Mouse (Mus musculus) liver, embryonic 16.5 days (tissue): ENCODE data around the gene Ccl24. TPM values are rescaled to one million over a fixed set of nuclear protein-coding genes. Genes with fewer than 3 reads are reported as not detected.

Source experiments
- ATAC-seq: fragments of 200-750 bp; cut with Nextera tagmentation; 2 replicates; pipeline ENCODE4 v1.8.0; 2017; ENCODE audit warnings: low read depth, mild to moderate bottlenecking, moderate number of reproducible peaks, moderate library complexity
- H3K27ac ChIP-seq: fragments of 300-500 bp; sonication (generic); 2 replicates; pipeline ENCODE4 v1.5.1; 2014; ENCODE audit warnings: mild to moderate bottlenecking, low read length
- H3K27me3 ChIP-seq: fragments of 300-500 bp; sonication (generic); 2 replicates; pipeline ENCODE4 v1.6.1; 2014; ENCODE audit warnings: low read depth, low read length, mixed read lengths; ENCODE audit not compliant: control insufficient read depth, insufficient read depth
- H3K36me3 ChIP-seq: fragments of 300-500 bp; sonication (generic); 2 replicates; pipeline ENCODE4 v1.6.1; 2014; ENCODE audit warnings: mild to moderate bottlenecking; ENCODE audit not compliant: control insufficient read depth, insufficient read depth
- H3K4me1 ChIP-seq: fragments of 300-500 bp; sonication (generic); 2 replicates; pipeline ENCODE4 v1.6.1; 2014; ENCODE audit warnings: low read depth, low read length, mixed read lengths; ENCODE audit not compliant: control insufficient read depth
- H3K4me2 ChIP-seq: fragments of 300-500 bp; sonication (generic); 2 replicates; pipeline ENCODE4 v1.6.1; 2014; ENCODE audit warnings: low read depth, low read length, mixed read lengths
- H3K4me3 ChIP-seq: fragments of 300-500 bp; sonication (generic); 2 replicates; pipeline ENCODE4 v1.5.1; 2014; ENCODE audit warnings: low read depth, mild to moderate bottlenecking, low read length
- H3K9ac ChIP-seq: fragments of 300-500 bp; sonication (generic); 2 replicates; pipeline ENCODE4 v1.6.1; 2014; ENCODE audit warnings: low read depth, low read length
- H3K9me3 ChIP-seq: fragments of 300-500 bp; sonication (generic); replicated peaks from 2 replicates; pipeline ENCODE4 v1.6.1; 2016; ENCODE audit warnings: low read length; ENCODE audit not compliant: control insufficient read depth
- WGBS: fragments of 180-500 bp; shearing (Covaris S2); extraction: QIAGEN DNeasy Blood & Tissue Kit; methylation state at CpG from one replicate; pipeline ENCODE4 v1.1.7; 2014; ENCODE audit not compliant: insufficient replicate concordance; 5-methylcytosine and 5-hydroxymethylcytosine counted together
- polyA plus RNA-seq: library from polyadenylated mRNA; unstranded; fragments of >200 nt; fragmentation: Nextera tagmentation; extraction: Ambion mirVana; gene quantifications from 2 replicates; pipeline ENCODE4 v1.2.1, GENCODE M21; 2015

The Ccl24 gene
- polyA plus RNA-seq, 1 experiment from 2014 or later: 17.1 TPM

DNA sequence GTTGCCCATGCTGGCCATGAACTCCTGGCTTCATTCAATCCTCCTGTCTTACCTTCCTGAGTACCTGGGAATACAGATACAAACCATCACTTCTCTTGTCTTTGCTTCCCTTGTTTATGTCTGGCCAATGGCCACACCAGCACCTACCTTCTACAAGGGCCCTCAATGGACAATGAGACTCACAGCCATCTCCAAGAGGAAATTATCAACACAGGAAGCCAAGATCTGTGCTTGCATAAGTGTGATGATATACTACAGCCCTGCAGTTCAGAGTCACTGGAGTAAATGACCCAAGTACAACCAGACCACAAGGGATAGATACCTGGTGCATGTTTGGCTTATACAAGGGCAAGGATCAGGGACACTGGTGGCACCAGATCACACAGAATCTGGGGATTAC, 37.0 kb downstream of the Ccl24 start:
- ATAC-seq: no peak

GRCm38 (mm10) chr5:135533431-135533830, 39.4 kb downstream of the Ccl24 start:
- Histone ChIP-seq H3K36me3 (no peaks in the 10 kb centered on the region), H3K4me3 (no peak overlapping the region), H3K4me1 (no peaks in the 10 kb centered on the region), H3K4me2 (no peak overlapping the region), H3K27me3 (no peaks in the 10 kb centered on the region), H3K9ac (no peak overlapping the region), H3K27ac (no peak overlapping the region), H3K9me3 (no peaks in the 10 kb centered on the region)
- ATAC-seq: no peak
- 50% methylated on average over 10 of the region's 10 CpGs for WGBS

More for the DNA sequence above, 37.0 kb downstream of the Ccl24 start:
- Histone ChIP-seq H3K36me3 (no peaks in the 10 kb centered on the region), H3K27me3 (no peaks in the 10 kb centered on the region), H3K27ac (no peak overlapping the region), H3K4me1 (no peaks in the 10 kb centered on the region), H3K4me3 (no peak overlapping the region), H3K9me3 (no peaks in the 10 kb centered on the region), H3K4me2 (no peak overlapping the region), H3K9ac (no peak overlapping the region)

DNA sequence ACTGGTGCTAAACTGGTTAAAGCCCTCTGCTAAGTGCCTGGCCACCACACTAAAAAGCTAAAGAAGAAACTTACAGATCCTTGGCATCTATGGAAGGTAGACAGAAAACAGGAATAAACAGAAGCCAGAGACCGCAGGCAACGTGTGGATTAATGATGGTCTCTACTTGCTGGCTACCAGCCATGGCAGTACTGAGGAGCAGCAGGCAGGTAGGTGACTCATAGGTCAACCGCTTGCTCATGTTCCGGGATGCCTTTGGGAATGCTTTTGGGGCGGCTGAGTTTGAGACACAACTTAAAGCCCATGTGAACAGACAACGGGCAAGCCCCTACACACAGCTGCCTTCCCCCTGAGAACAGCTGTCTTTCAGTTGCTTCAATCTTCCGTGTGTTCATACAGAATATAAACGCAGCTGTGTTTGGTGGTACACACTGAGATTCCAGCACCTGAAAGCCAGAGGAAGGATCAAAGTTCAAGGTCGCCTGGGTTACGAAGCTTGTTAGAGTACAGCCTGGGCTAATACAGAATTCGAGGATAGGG, 41.5 kb downstream of the Ccl24 start:
- no peaks in the 10 kb centered on the region for H3K27me3 ChIP-seq
- no peak overlapping the region for H3K4me3 ChIP-seq
- no peak overlapping the region for H3K9ac ChIP-seq
- H3K9me3 ChIP-seq: no peaks in the 10 kb centered on the region
- no peaks in the 10 kb centered on the region for H3K4me1 ChIP-seq
- H3K4me2 ChIP-seq: no peak overlapping the region
- ATAC-seq: no peak
- H3K36me3 ChIP-seq: no peaks in the 10 kb centered on the region
- H3K27ac ChIP-seq: no peak overlapping the region
- WGBS: 62% methylated on average over 11 of the region's 11 CpGs

DNA sequence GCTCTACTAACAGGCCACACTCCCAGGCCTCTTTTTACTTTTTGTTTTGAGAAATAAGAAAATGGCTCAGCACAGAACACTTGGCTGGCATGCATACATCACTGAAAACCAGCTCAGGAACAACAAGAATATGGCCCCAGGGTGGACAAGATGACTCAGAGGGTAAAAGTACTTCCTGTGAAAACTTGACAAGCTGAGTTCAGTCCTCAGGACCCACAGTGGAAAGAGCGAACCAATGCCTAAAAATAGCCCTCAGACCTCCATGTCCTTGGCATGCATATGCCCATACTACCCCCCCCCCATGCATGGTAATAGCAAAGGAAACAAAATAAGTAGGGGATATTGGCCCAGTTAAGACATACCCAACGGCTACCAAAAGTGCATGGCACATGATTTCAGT, 42.9 kb downstream of the Ccl24 start:
- no peak overlapping the region for H3K27ac ChIP-seq
- no peak overlapping the region for H3K4me2 ChIP-seq
- H3K36me3 ChIP-seq: no peaks in the 10 kb centered on the region
- no peak for ATAC-seq
- H3K9me3 ChIP-seq: no peaks in the 10 kb centered on the region
- no peak overlapping the region for H3K9ac ChIP-seq
- H3K4me3 ChIP-seq: no peak overlapping the region
- WGBS: 57% methylated on average over 2 of the region's 2 CpGs
- no peaks in the 10 kb centered on the region for H3K27me3 ChIP-seq
- H3K4me1 ChIP-seq: no peaks in the 10 kb centered on the region

DNA sequence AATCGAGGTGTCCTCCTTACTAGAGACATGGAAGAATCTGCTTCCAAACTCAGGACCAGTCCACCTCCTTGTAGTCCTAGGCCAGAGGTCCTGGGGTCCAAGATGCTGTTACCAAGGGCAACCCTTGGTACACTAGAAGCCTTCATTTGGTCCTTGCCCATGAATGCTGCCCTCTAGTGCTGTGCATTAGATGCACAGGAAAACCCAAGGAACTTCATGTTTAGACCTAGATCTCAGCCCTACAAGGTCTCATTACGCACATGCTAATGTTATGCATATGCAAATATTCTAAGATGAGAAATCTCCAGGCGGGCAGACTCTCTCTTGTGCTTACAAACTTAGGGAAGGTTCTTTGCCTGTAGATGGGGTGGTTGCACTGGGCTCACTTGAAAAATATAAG, 43.5 kb downstream of the Ccl24 start:
- H3K27me3 ChIP-seq: no peaks in the 10 kb centered on the region
- no peak overlapping the region for H3K4me2 ChIP-seq
- H3K4me1 ChIP-seq: no peaks in the 10 kb centered on the region
- H3K9me3 ChIP-seq: no peaks in the 10 kb centered on the region
- no peak for ATAC-seq
- H3K4me3 ChIP-seq: no peak overlapping the region
- H3K36me3 ChIP-seq: no peaks in the 10 kb centered on the region
- 48% methylated on average over 3 of the region's 3 CpGs for WGBS
- no peak overlapping the region for H3K9ac ChIP-seq
- no peak overlapping the region for H3K27ac ChIP-seq

GRCm38 (mm10) chr5:135527986-135528385, 44.9 kb downstream of the Ccl24 start:
- H3K27me3 ChIP-seq: no peaks in the 10 kb centered on the region
- H3K9me3 ChIP-seq: no peaks in the 10 kb centered on the region
- 59% methylated on average over 7 of the region's 7 CpGs for WGBS
- H3K4me3 ChIP-seq: no peak overlapping the region
- no peak overlapping the region for H3K9ac ChIP-seq
- no peaks in the 10 kb centered on the region for H3K36me3 ChIP-seq
- no peak for ATAC-seq
- H3K4me1 ChIP-seq: no peaks in the 10 kb centered on the region
- H3K4me2 ChIP-seq: no peak overlapping the region
- no peak overlapping the region for H3K27ac ChIP-seq

- Histone ChIP-seq H3K36me3 (no peaks in the 10 kb centered on the region), H3K27me3 (no peaks in the 10 kb centered on the region), H3K27ac (no peak overlapping the region), H3K4me1 (no peaks in the 10 kb centered on the region), H3K4me3 (no peak overlapping the region), H3K9me3 (no peaks in the 10 kb centered on the region), H3K9ac (no peak overlapping the region), H3K4me2 (no peak overlapping the region)
- ATAC-seq: no peak
- WGBS: 28% methylated on average over 11 of the region's 11 CpGs
These were observed 47.9 kb downstream of the Ccl24 start for GRCm38 (mm10) chr5:135524660-135525560.

- H3K4me1 ChIP-seq: no peaks in the 10 kb centered on the region
- ATAC-seq: no peak
- H3K4me3 ChIP-seq: no peak overlapping the region
- 52% methylated on average over 2 of the region's 2 CpGs for WGBS
- H3K9ac ChIP-seq: no peak overlapping the region
- H3K4me2 ChIP-seq: no peak overlapping the region
- no peaks in the 10 kb centered on the region for H3K27me3 ChIP-seq
- H3K9me3 ChIP-seq: no peaks in the 10 kb centered on the region
- no peaks in the 10 kb centered on the region for H3K36me3 ChIP-seq
- no peak overlapping the region for H3K27ac ChIP-seq
These were observed 48.8 kb downstream of the Ccl24 start for GRCm38 (mm10) chr5:135524087-135524486.

GRCm38 (mm10) chr5:135522111-135522722, 50.6 kb downstream of the Ccl24 start:
- H3K4me1 ChIP-seq: no peaks in the 10 kb centered on the region
- no peaks in the 10 kb centered on the region for H3K27me3 ChIP-seq
- no peak overlapping the region for H3K4me3 ChIP-seq
- no peaks in the 10 kb centered on the region for H3K36me3 ChIP-seq
- H3K9ac ChIP-seq: no peak overlapping the region
- H3K4me2 ChIP-seq: no peak overlapping the region
- WGBS: 70% methylated on average over 9 of the region's 9 CpGs
- no peaks in the 10 kb centered on the region for H3K9me3 ChIP-seq
- ATAC-seq: no peak
- no peak overlapping the region for H3K27ac ChIP-seq
